Mouse (Mus musculus) liver, embryonic 12.5 days (tissue): ENCODE results near the gene Rufy4. TPM values are rescaled to one million over a fixed set of nuclear protein-coding genes. Genes with fewer than 3 reads are reported as not detected.
"Not testable (repeated sequence)": the region's sequence is repeated elsewhere in the genome, so short reads cannot be mapped to it uniquely, and the experiment has no call there.

Source experiments
- ATAC-seq: fragments of 200-750 bp; cut with Nextera tagmentation; 2 replicates; pipeline ENCODE4 v1.8.0; 2017; ENCODE audit warnings: moderate number of reproducible peaks, mild to moderate bottlenecking, moderate library complexity
- H3K27ac ChIP-seq: fragments of 300-500 bp; sonication (generic); 2 replicates; pipeline ENCODE4 v1.5.1; 2016; ENCODE audit warnings: mild to moderate bottlenecking
- H3K27me3 ChIP-seq: fragments of 300-500 bp; sonication (generic); replicated peaks from 2 replicates; pipeline ENCODE4 v1.6.1; 2016; ENCODE audit warnings: mild to moderate bottlenecking, moderate library complexity
- H3K36me3 ChIP-seq: fragments of 300-500 bp; sonication (generic); 2 replicates; pipeline ENCODE4 v1.6.1; 2016; ENCODE audit warnings: mild to moderate bottlenecking, moderate library complexity
- H3K4me1 ChIP-seq: fragments of 300-500 bp; sonication (generic); 2 replicates; pipeline ENCODE4 v1.6.1; 2016
- H3K4me2 ChIP-seq: fragments of 300-500 bp; sonication (generic); 2 replicates; pipeline ENCODE4 v1.6.1; 2016; ENCODE audit warnings: mild to moderate bottlenecking, moderate library complexity
- H3K4me3 ChIP-seq: fragments of 300-500 bp; sonication (generic); 2 replicates; pipeline ENCODE4 v1.5.1; 2016; ENCODE audit warnings: mild to moderate bottlenecking, moderate library complexity
- H3K9ac ChIP-seq: fragments of 300-500 bp; sonication (generic); 2 replicates; pipeline ENCODE4 v1.6.1; 2016; ENCODE audit warnings: mild to moderate bottlenecking, moderate library complexity
- H3K9me3 ChIP-seq: fragments of 300-500 bp; sonication (generic); replicated peaks from 2 replicates; pipeline ENCODE4 v1.6.1; 2016; ENCODE audit warnings: mild to moderate bottlenecking, moderate library complexity
- WGBS: fragments of 180-500 bp; shearing (Covaris S2); methylation state at CpG from one replicate; pipeline ENCODE4 v1.1.7; 2016; ENCODE audit not compliant: insufficient replicate concordance; 5-methylcytosine and 5-hydroxymethylcytosine counted together
- polyA plus RNA-seq: library from polyadenylated mRNA; unstranded; fragments of >200 nt; fragmentation: Nextera tagmentation; extraction: Ambion mirVana; gene quantifications from 2 replicates; pipeline ENCODE4 v1.2.1, GENCODE M21; 2016

Rufy4 gene
- polyA plus RNA-seq, 1 experiment from 2014 or later, result 0.20 TPM

DNA sequence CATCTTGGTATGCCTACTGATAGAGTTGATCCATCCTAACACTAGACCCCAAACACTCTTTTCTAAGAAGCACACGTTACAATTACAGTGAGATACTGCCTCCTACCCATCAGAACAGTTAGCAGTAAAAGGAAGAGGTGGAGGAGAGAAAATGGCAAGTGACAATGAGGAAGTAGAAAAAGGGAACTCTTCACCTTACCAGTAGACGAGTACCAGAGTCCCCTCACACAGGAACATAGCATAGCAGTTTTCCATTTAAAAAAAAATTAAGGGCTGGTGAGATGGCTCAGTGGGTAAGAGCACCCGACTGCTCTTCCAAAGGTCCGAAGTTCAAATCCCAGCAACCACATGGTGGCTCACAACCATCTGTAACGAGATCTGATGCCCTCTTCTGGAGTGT lies 34.3 kb downstream of the Rufy4 start:
- not testable (repeated sequence) for H3K9me3 ChIP-seq, H3K36me3 ChIP-seq, H3K27me3 ChIP-seq, ATAC-seq, H3K4me3 ChIP-seq, H3K4me2 ChIP-seq, H3K9ac ChIP-seq, H3K27ac ChIP-seq
- H3K4me1 ChIP-seq, result peaks cover 11% of the 10 kb centered on the region
- 46% methylated on average over 5 of the region's 5 CpGs for WGBS

DNA sequence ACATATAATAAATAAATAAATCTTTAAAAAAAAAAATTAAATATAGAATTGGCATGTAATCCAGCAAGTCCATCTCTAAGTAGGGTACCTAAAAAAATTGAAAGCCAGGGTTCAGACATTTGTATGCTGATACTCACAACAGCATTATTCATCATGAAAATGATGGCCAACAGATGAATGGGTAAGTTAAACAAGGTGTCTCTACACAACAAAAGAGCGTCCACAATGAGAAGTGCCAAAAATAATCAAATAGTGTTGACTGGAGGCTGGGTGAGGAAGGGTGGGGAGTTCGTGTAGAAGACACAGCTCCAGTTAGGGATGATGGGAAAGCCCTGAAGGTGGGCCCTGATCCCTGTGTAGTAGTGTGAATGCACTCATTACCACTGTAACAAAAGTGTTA lies 34.7 kb downstream of the Rufy4 start:
- ATAC-seq, result no peak
- H3K4me2 ChIP-seq, result no peak overlapping the region
- peaks cover 11% of the 10 kb centered on the region for H3K4me1 ChIP-seq
- no peaks in the 10 kb centered on the region for H3K36me3 ChIP-seq
- 42% methylated on average over 2 of the region's 2 CpGs for WGBS
- H3K9me3 ChIP-seq, result no peaks in the 10 kb centered on the region
- H3K27me3 ChIP-seq, result peaks cover 7% of the 10 kb centered on the region; the same call in 1 of the 2 replicates
- H3K27ac ChIP-seq, result no peak overlapping the region
- H3K4me3 ChIP-seq, result no peak overlapping the region
- no peak overlapping the region for H3K9ac ChIP-seq

DNA sequence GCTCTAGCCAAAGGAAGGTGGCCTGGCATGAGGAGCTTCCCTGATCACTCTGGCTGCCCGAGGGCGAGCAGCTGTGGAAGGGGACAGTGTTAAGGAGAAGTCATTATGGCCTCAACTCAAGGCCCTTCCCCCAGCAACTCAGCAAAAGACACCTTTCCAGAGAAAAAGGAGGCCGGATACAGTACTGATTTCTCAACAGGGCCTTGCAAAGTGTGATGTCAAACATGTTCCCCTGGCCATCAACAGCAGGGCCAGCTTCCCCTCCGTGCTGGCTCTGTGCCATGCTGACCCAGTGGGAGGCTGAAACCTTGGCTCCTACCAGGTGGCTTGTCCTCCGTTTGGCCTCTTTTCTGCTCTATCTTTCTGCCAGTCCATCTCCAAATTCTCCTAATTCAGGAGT lies 41.8 kb downstream of the Rufy4 start:
- Histone ChIP-seq H3K9me3 (no peaks in the 10 kb centered on the region), H3K4me1 (0 out of 2 replicates have a peak, but pooled peaks cover 5% of the 10 kb centered on the region), H3K27ac (no peak overlapping the region), H3K4me2 (no peak overlapping the region), H3K36me3 (no peaks in the 10 kb centered on the region), H3K9ac (no peak overlapping the region), H3K27me3 (peaks cover 7% of the 10 kb centered on the region; the same call in 1 of the 2 replicates), H3K4me3 (no peak overlapping the region)
- ATAC-seq, result no peak
- 59% methylated on average over 5 of the region's 5 CpGs for WGBS

DNA sequence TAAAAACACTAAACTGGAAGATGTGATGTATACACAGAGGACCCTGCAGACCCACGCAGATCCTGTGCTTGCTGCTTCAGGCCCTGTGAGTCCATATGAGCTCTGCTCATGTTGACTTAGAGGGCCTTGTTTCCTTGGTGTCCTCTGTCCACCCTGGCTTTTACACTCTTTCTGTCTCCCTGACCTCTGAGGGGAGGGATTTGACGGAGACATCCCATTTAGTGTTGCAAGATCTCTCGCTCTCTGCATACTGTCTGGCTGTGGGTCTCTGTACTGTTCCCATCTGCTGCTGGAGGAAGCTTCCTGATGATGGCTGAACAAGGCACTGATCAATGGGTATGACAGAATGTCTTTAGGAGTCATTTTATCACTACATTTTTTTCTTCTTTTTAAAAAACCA lies 44.4 kb downstream of the Rufy4 start:
- no peak overlapping the region for H3K27ac ChIP-seq
- H3K4me2 ChIP-seq, result no peak overlapping the region
- H3K36me3 ChIP-seq, result no peaks in the 10 kb centered on the region
- peaks cover 10% of the 10 kb centered on the region; the same call in 1 of the 2 replicates for H3K4me1 ChIP-seq
- no peaks in the 10 kb centered on the region for H3K9me3 ChIP-seq
- 71% methylated on average over 3 of the region's 3 CpGs for WGBS
- no peak overlapping the region for H3K4me3 ChIP-seq
- no peak overlapping the region for H3K9ac ChIP-seq
- no peak for ATAC-seq
- H3K27me3 ChIP-seq, result no peaks in the 10 kb centered on the region

DNA sequence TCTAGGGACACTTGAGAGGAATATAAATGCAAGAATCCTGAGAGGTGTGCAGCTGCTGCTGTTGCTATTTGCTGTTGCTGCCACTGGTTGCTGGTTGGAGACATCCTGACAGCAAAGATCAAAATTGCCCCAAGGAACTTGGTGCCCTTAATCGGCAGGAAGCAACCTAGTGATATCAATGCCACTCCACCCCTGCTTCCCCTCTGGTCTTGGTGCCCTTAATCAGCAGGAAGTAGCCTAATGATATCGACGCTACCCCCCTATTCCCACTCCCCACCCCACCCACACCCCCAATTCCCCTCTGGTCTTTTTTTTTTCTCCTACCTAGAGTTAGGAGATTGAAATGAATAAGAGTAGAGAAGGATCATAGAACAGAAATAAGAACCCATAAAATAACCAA lies 47.4 kb downstream of the Rufy4 start:
- Histone ChIP-seq H3K4me3 (no peak overlapping the region), H3K27ac (no peak overlapping the region), H3K9ac (no peak overlapping the region), H3K4me1 (peaks cover 7% of the 10 kb centered on the region; the same call in 1 of the 2 replicates), H3K9me3 (no peaks in the 10 kb centered on the region), H3K27me3 (no peaks in the 10 kb centered on the region), H3K4me2 (no peak overlapping the region; the same call in 1 of the 2 replicates), H3K36me3 (no peaks in the 10 kb centered on the region)
- WGBS, result 8% methylated on average over 3 of the region's 3 CpGs
- ATAC-seq, result no peak

DNA sequence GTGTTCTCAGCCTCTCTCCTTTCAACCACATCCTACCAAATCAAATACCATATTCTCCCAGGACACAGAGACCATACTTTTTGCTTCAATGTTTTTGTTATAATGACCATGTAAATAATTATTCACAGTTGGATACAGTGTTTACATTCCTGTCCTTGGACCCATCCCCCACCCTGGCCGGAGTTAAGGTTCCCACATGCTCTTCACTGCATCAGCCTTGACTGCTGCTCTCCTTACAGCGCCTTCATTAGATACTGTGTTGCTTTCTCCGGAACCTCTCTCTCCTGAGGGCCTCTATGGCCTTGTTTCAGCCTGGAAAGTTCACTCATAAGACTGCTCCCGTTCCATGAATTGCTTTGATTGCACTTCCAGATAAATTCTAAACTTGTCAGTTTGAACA lies 50.4 kb downstream of the Rufy4 start:
- Histone ChIP-seq H3K4me1 (peaks cover 5% of the 10 kb centered on the region; the same call in 1 of the 2 replicates), H3K4me2 (no peak overlapping the region), H3K9ac (no peak overlapping the region), H3K36me3 (no peaks in the 10 kb centered on the region), H3K9me3 (no peaks in the 10 kb centered on the region), H3K27me3 (no peaks in the 10 kb centered on the region), H3K4me3 (no peak overlapping the region), H3K27ac (no peak overlapping the region)
- WGBS, result 52% methylated on average over 4 of the region's 4 CpGs
- ATAC-seq, result no peak

DNA sequence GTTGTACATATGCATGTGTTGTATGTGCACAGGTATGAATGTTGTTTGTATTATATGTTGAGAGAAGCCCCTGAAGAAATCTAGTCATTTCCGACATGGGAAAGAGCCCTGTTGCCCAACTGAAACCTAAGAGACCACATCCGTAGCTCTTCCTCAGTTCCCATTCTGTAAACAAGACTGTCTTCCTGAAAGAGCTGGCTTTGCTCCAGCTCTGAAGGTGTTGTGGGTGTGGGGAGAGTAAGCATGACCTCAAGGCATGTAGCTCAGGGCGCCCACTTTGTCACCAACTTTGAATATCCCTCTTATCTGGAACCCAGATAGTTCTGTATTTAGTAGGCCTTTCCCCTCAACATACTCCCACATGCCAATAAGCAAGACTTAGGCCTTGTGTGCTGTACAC lies 53.3 kb downstream of the Rufy4 start:
- no peak overlapping the region for H3K4me3 ChIP-seq
- no peak for ATAC-seq

DNA sequence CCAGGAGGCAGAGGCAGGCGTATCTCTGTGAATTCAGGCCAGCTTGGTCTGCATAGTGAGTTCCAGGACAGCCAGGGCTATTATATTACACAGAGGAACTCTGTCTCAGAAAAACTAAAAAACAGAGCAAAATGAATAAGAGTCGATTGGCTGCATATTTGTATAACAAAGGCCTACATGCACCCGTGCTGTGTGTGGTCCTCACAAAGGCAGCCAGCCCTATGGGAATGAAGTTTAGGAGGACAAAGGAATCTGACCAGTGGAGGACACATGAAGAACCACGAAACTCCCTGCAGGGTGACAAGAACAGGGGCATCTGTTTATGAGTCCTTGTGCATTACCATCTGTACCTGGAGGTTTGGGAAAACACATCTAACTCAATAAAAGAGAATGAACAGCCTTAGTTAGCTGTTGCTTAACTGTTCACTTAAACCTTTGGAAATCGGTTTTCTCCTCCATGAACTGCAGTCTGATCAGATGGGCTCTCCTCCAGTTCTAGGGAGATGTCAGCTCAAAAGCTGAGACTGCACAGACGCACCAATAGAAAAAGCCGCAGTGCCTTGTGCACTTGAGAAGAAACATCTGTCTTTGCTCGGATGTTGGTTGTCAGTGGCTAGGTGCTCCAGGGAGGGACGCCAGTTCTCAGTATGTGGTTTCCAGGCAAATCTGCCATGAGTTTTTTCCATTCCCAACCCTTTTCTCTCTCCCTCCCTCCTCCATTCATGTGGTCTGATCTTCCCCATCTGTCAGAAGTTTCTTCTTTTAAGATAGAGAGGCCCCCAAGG lies 54.5 kb downstream of the Rufy4 start:
- Histone ChIP-seq H3K9me3 (no peaks in the 10 kb centered on the region), H3K4me3 (no peak overlapping the region), H3K4me2 (no peak overlapping the region), H3K27me3 (no peaks in the 10 kb centered on the region), H3K36me3 (no peaks in the 10 kb centered on the region), H3K27ac (no peak overlapping the region), H3K9ac (no peak overlapping the region), H3K4me1 (no peaks in the 10 kb centered on the region)
- 57% methylated on average over 9 of the region's 9 CpGs for WGBS
- no peak for ATAC-seq

More for the DNA sequence above, 53.3 kb downstream of the Rufy4 start:
- no peak overlapping the region for H3K9ac ChIP-seq
- H3K4me2 ChIP-seq, result no peak overlapping the region
- no peaks in the 10 kb centered on the region for H3K27me3 ChIP-seq
- H3K36me3 ChIP-seq, result no peaks in the 10 kb centered on the region
- H3K9me3 ChIP-seq, result no peaks in the 10 kb centered on the region
- no peaks in the 10 kb centered on the region for H3K4me1 ChIP-seq
- WGBS, result 61% methylated on average over 3 of the region's 3 CpGs
- H3K27ac ChIP-seq, result no peak overlapping the region

DNA sequence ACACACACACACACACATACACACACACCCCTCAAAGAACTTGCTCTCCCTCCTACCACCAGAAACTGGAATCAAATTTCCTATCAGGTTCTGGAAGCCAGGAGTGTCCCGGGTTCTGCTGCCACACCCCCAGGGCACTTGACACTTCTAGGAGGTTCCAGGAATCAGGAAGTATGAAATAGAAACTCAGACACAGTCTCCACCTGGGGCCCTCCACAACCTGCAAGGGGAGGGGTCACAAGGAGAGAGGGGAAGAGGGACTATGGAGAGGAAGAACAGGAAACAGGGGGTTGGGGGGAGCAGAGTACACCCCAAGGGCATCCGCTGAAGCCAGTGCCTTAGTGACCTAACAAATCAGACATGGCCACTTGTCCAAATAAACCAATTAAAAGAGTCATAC lies 56.1 kb downstream of the Rufy4 start:
- Histone ChIP-seq H3K4me1 (no peaks in the 10 kb centered on the region), H3K36me3 (no peaks in the 10 kb centered on the region), H3K9ac (no peak overlapping the region), H3K27ac (no peak overlapping the region), H3K9me3 (no peaks in the 10 kb centered on the region), H3K4me2 (no peak overlapping the region), H3K4me3 (no peak overlapping the region), H3K27me3 (no peaks in the 10 kb centered on the region)
- WGBS, result 55% methylated on average over 2 of the region's 2 CpGs
- ATAC-seq, result no peak

DNA sequence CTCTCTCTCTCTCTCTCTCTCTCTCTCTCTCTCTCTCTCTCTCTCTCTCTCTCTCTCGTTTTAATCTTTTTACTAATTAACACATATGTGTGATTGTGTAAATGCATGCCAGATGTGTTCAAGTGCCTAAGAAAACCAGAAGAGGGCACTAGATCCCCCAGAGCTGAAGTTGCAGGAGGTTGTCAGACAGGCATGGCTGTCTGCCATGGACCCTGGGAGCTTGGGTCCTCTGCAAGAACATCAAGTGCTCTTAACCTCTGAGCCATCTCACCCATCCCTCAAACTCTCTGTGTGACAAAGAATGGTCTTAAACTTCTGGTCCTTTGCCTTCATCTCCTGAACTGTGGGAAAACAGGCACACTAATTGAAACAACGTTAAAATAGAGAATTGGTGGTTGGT lies 57.7 kb downstream of the Rufy4 start:
- no peak overlapping the region for H3K4me2 ChIP-seq
- WGBS, result 47% methylated on average over 2 of the region's 2 CpGs
- H3K27me3 ChIP-seq, result no peaks in the 10 kb centered on the region
- no peak for ATAC-seq
- no peak overlapping the region for H3K4me3 ChIP-seq
- no peak overlapping the region for H3K27ac ChIP-seq
- no peaks in the 10 kb centered on the region for H3K36me3 ChIP-seq
- H3K9me3 ChIP-seq, result no peaks in the 10 kb centered on the region
- no peak overlapping the region for H3K9ac ChIP-seq
- no peaks in the 10 kb centered on the region for H3K4me1 ChIP-seq

DNA sequence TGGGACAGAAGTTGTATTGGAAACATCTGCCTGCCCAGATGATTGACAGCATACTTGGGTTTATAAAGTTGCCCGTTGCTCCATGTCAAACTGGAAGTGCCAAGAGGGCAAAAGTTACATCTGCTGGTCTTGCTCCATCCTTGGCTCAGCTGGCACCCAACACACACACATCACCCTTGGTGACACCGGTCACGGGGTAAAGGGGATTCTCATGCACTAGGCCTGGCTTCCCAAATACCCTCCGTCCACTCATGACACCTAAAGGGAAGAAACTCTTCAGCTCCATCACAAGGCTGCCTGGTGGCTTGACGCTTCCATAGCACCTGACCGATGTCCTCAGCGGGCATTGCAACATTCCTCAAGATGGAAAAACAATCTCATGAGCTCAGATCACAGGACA lies 65.1 kb downstream of the Rufy4 start:
- no peaks in the 10 kb centered on the region for H3K4me1 ChIP-seq
- ATAC-seq, result no peak
- no peaks in the 10 kb centered on the region for H3K27me3 ChIP-seq
- no peak overlapping the region for H3K9ac ChIP-seq
- H3K9me3 ChIP-seq, result no peaks in the 10 kb centered on the region
- 74% methylated on average over 7 of the region's 7 CpGs for WGBS
- no peak overlapping the region for H3K4me2 ChIP-seq
- H3K27ac ChIP-seq, result no peak overlapping the region
- H3K4me3 ChIP-seq, result no peak overlapping the region
- no peaks in the 10 kb centered on the region for H3K36me3 ChIP-seq

DNA sequence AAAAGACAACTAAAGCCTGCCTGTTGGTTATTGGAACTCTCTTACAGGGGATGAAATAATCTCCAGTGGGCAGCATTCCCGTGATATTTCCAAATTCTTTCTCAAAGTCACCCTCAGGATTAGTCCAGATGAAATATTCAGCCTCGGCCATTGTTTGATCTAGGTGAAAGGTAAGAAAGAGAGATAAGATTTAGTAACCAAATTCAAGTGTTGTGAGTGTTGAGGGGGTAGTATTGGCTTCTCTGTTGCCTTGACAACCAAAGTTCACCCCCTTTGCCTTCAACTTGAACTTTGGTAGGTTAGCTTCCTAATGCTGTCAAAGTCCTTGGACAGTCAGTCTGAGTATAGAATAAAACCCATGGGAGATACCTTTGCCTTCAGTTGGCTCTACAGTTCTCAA lies 67.4 kb downstream of the Rufy4 start:
- H3K4me3 ChIP-seq, result no peak overlapping the region
- ATAC-seq, result no peak
- no peaks in the 10 kb centered on the region for H3K27me3 ChIP-seq
- no peak overlapping the region for H3K4me2 ChIP-seq
- H3K27ac ChIP-seq, result no peak overlapping the region
- no peak overlapping the region for H3K9ac ChIP-seq
- no peaks in the 10 kb centered on the region for H3K4me1 ChIP-seq
- H3K9me3 ChIP-seq, result no peaks in the 10 kb centered on the region
- no peaks in the 10 kb centered on the region for H3K36me3 ChIP-seq
- WGBS, result 63% methylated on average over 2 of the region's 2 CpGs

DNA sequence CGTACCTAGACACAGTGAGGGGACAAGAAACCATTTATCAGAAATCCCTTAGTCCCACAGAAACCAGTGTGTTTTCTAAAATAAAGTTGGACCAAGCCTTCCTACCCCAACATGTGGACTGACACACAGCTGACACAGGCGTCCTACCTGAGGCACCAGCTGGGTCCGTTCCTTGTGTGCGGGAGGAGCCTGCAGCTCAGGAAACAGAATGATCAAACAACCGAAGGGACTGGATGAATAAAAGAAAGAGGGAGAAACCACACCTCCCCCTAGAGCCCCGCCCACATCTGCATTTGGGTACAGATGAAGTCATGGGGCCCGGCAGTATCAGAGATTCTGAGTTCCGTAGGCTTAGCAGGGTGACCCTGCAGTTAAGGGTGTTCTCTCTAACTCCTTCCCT lies 69.1 kb downstream of the Rufy4 start, which contains the start of gene Cxcr1:
TSS of gene Cxcr1 (minus strand) at position 187 of the 400 bp plus-strand sequence.
- H3K4me3 ChIP-seq, result no peak within 1 kb of the TSS
- WGBS, result 57% methylated on average over 8 of the region's 8 CpGs
- no peaks in the 10 kb centered on the region for H3K9me3 ChIP-seq
- H3K4me2 ChIP-seq, result no peak within 1 kb of the TSS
- no peak for ATAC-seq
- H3K27me3 ChIP-seq, result no peaks in the 10 kb centered on the region
- H3K4me1 ChIP-seq, result peaks cover 5% of the 10 kb centered on the region; the same call in 1 of the 2 replicates
- H3K9ac ChIP-seq, result no peak within 1 kb of the TSS
- no peak within 1 kb of the TSS for H3K27ac ChIP-seq
- H3K36me3 ChIP-seq, result no peaks in the 10 kb centered on the region
